Mouse (Mus musculus): ENCODE measurements around the gene Igflr1. TPM values are rescaled to one million over a fixed set of nuclear protein-coding genes. Genes with fewer than 3 reads are reported as not detected.

Gene Igflr1
- polyA plus RNA-seq, 1 experiment from 2014 or later, result 1.3 TPM

- Histone ChIP-seq H3K27ac (replicated peaks) (peak within 1 kb of the TSS; percentile 91), H3K4me1 (replicated peaks; ENCODE audit: control insufficient read depth, insufficient read depth) (0 out of 2 replicates have a peak, but pooled peaks cover 3% of the 10 kb centered on the region), H3K27me3 (ENCODE audit: control insufficient read depth, insufficient read depth, low read length) (no peaks in the 10 kb centered on the region), H3K4me3 (ENCODE audit: low read depth, low read length) (peak within 1 kb of the TSS; percentile 58), H3K9me3 (ENCODE audit: control insufficient read depth, low read length) (no peaks in the 10 kb centered on the region), H3K9ac (ENCODE audit: low read length) (peak within 1 kb of the TSS; percentile 66), H3K4me2 (replicated peaks; ENCODE audit: low read depth) (peak within 1 kb of the TSS; percentile 78), H3K36me3 (ENCODE audit: control insufficient read depth, insufficient read depth, low read length) (peaks cover 13% of the 10 kb centered on the region)
- DNase-seq (ENCODE audit: low spot score) (peak; percentile 95), ATAC-seq (ENCODE audit: low FRiP score, low TSS enrichment) (peak; percentile 87)
- under 1% methylated on average over 44 of the region's 45 CpGs for WGBS
- TF ChIP-seq EP300 (optimal IDR thresholded peaks at IDR 0.05), result no peak
- peak; percentile 35 for TF ChIP-seq CTCF (IDR thresholded peaks at IDR 0.05; ENCODE audit: low read depth)
Measured at GRCm38 (mm10) chr7:30563117-30563905, 1.9 kb upstream of the Igflr1 start, which contains the start of the genes U2af1l4, Gm49396 and Psenen. U2af1l4 (plus strand) TSS chr7:30563301. Gm49396 (plus strand) TSS chr7:30563344. Psenen (minus strand) TSS chr7:30563627.

GRCm38 (mm10) chr7:30563906-30564280, 1.3 kb upstream of the Igflr1 start:
- H3K9ac ChIP-seq (ENCODE audit: low read length), result peak overlapping the region; percentile 64; the same call in 1 of the 2 replicates
- DNase-seq (ENCODE audit: low spot score), result no peak
- H3K4me3 ChIP-seq (ENCODE audit: low read depth, low read length), result peak overlapping the region; percentile 58
- H3K36me3 ChIP-seq (ENCODE audit: control insufficient read depth, insufficient read depth, low read length), result peaks cover 19% of the 10 kb centered on the region
- H3K27ac ChIP-seq (replicated peaks), result peak overlapping the region; percentile 91
- no peak for TF ChIP-seq EP300 (optimal IDR thresholded peaks at IDR 0.05)
- TF ChIP-seq CTCF (IDR thresholded peaks at IDR 0.05; ENCODE audit: low read depth), result no peak
- no peaks in the 10 kb centered on the region for H3K9me3 ChIP-seq (ENCODE audit: control insufficient read depth, low read length)
- no peak for ATAC-seq (ENCODE audit: low FRiP score, low TSS enrichment)
- 0 out of 2 replicates have a peak, but pooled peaks cover 3% of the 10 kb centered on the region for H3K4me1 ChIP-seq (replicated peaks; ENCODE audit: control insufficient read depth, insufficient read depth)
- H3K4me2 ChIP-seq (replicated peaks; ENCODE audit: low read depth), result peak overlapping the region; percentile 56
- no peaks in the 10 kb centered on the region for H3K27me3 ChIP-seq (ENCODE audit: control insufficient read depth, insufficient read depth, low read length)
- 14% methylated on average over 6 of the region's 6 CpGs for WGBS

- DNase-seq (ENCODE audit: low spot score) (no peak), ATAC-seq (ENCODE audit: low FRiP score, low TSS enrichment) (no peak)
- no peak overlapping the region for H3K4me2 ChIP-seq (replicated peaks; ENCODE audit: low read depth)
- TF ChIP-seq EP300 (optimal IDR thresholded peaks at IDR 0.05) (no peak), CTCF (IDR thresholded peaks at IDR 0.05; ENCODE audit: low read depth) (no peak)
- 81% methylated on average over 9 of the region's 9 CpGs for WGBS
- H3K9ac ChIP-seq (ENCODE audit: low read length), result no peak overlapping the region
- H3K36me3 ChIP-seq (ENCODE audit: control insufficient read depth, insufficient read depth, low read length), result peaks cover 32% of the 10 kb centered on the region
- H3K27ac ChIP-seq (replicated peaks), result no peak overlapping the region
- H3K9me3 ChIP-seq (ENCODE audit: control insufficient read depth, low read length), result no peaks in the 10 kb centered on the region
- 0 out of 2 replicates have a peak, but pooled peaks cover 3% of the 10 kb centered on the region for H3K4me1 ChIP-seq (replicated peaks; ENCODE audit: control insufficient read depth, insufficient read depth)
- no peak overlapping the region for H3K4me3 ChIP-seq (ENCODE audit: low read depth, low read length)
- no peaks in the 10 kb centered on the region for H3K27me3 ChIP-seq (ENCODE audit: control insufficient read depth, insufficient read depth, low read length)
Measured at GRCm38 (mm10) chr7:30566033-30566432, 806 bp downstream of the Igflr1 start.

- no peak overlapping the region for H3K4me2 ChIP-seq (replicated peaks; ENCODE audit: low read depth)
- DNase-seq (ENCODE audit: low spot score) (no peak), ATAC-seq (ENCODE audit: low FRiP score, low TSS enrichment) (no peak)
- WGBS, result 89% methylated on average over 11 of the region's 11 CpGs
- H3K4me1 ChIP-seq (replicated peaks; ENCODE audit: control insufficient read depth, insufficient read depth), result 0 out of 2 replicates have a peak, but pooled peaks cover 3% of the 10 kb centered on the region
- TF ChIP-seq CTCF (IDR thresholded peaks at IDR 0.05; ENCODE audit: low read depth) (no peak), EP300 (optimal IDR thresholded peaks at IDR 0.05) (no peak)
- no peaks in the 10 kb centered on the region for H3K9me3 ChIP-seq (ENCODE audit: control insufficient read depth, low read length)
- no peak overlapping the region for H3K9ac ChIP-seq (ENCODE audit: low read length)
- H3K4me3 ChIP-seq (ENCODE audit: low read depth, low read length), result no peak overlapping the region
- no peaks in the 10 kb centered on the region for H3K27me3 ChIP-seq (ENCODE audit: control insufficient read depth, insufficient read depth, low read length)
- H3K27ac ChIP-seq (replicated peaks), result no peak overlapping the region
- H3K36me3 ChIP-seq (ENCODE audit: control insufficient read depth, insufficient read depth, low read length), result peaks cover 39% of the 10 kb centered on the region
Measured at GRCm38 (mm10) chr7:30567555-30567954, 2.3 kb downstream of the Igflr1 start.

GRCm38 (mm10) chr7:30572389-30572788, 7.2 kb downstream of the Igflr1 start:
- WGBS, result 89% methylated on average over 5 of the region's 5 CpGs
- Histone ChIP-seq H3K4me1 (replicated peaks; ENCODE audit: control insufficient read depth, insufficient read depth) (no peaks in the 10 kb centered on the region), H3K27me3 (ENCODE audit: control insufficient read depth, insufficient read depth, low read length) (no peaks in the 10 kb centered on the region), H3K36me3 (ENCODE audit: control insufficient read depth, insufficient read depth, low read length) (peaks cover 68% of the 10 kb centered on the region), H3K9me3 (ENCODE audit: control insufficient read depth, low read length) (no peaks in the 10 kb centered on the region), H3K4me2 (replicated peaks; ENCODE audit: low read depth) (no peak overlapping the region), H3K4me3 (ENCODE audit: low read depth, low read length) (no peak overlapping the region), H3K9ac (ENCODE audit: low read length) (no peak overlapping the region), H3K27ac (replicated peaks) (no peak overlapping the region)
- ATAC-seq (ENCODE audit: low FRiP score, low TSS enrichment), result no peak
- TF ChIP-seq EP300 (optimal IDR thresholded peaks at IDR 0.05), result no peak
- no peak for TF ChIP-seq CTCF (IDR thresholded peaks at IDR 0.05; ENCODE audit: low read depth)
- DNase-seq (ENCODE audit: low spot score), result no peak

- DNase-seq (ENCODE audit: low spot score), result no peak
- Histone ChIP-seq H3K27ac (replicated peaks) (no peak overlapping the region), H3K27me3 (ENCODE audit: control insufficient read depth, insufficient read depth, low read length) (no peaks in the 10 kb centered on the region), H3K36me3 (ENCODE audit: control insufficient read depth, insufficient read depth, low read length) (peaks cover 69% of the 10 kb centered on the region), H3K4me1 (replicated peaks; ENCODE audit: control insufficient read depth, insufficient read depth) (no peaks in the 10 kb centered on the region), H3K4me3 (ENCODE audit: low read depth, low read length) (no peak overlapping the region), H3K4me2 (replicated peaks; ENCODE audit: low read depth) (no peak overlapping the region), H3K9ac (ENCODE audit: low read length) (no peak overlapping the region), H3K9me3 (ENCODE audit: control insufficient read depth, low read length) (no peaks in the 10 kb centered on the region)
- no peak for ATAC-seq (ENCODE audit: low FRiP score, low TSS enrichment)
- no peak for TF ChIP-seq EP300 (optimal IDR thresholded peaks at IDR 0.05)
- no peak for TF ChIP-seq CTCF (IDR thresholded peaks at IDR 0.05; ENCODE audit: low read depth)
- 64% methylated on average over 2 of the region's 2 CpGs for WGBS
Measured at GRCm38 (mm10) chr7:30572969-30573368, 7.7 kb downstream of the Igflr1 start.

Data from stomach, postnatal 0 days (tissue).